ENCODE assay signal across 24 mouse cellular contexts in genomic region chr17:85491491-85491890, GRCm38 (mm10).
A peak's percentile ranks its signal among the peaks of the same experiment; 100 is the strongest.
DNase-seq lines count a peak whose midpoint lies in the region; ATAC-seq lines count a peak whose summit lies in the region.
"Had no signal": no experiment of that assay in that cellular context is flagged by ENCODE, and none has a peak within 500 bp of the region (broad histone marks: within the 10 kb centered on the region; RNA-seq: fewer than 3 reads in every experiment).

No protein-coding gene starts in this region.

- H3K4me3 ChIP-seq in midbrain, embryonic 11.5 days (ENCODE audit: low read depth, low read length) = no peak overlapping the region
- no peak overlapping the region for H3K4me3 ChIP-seq in midbrain, embryonic 13.5 days (replicated peaks)
- H3K4me3 ChIP-seq: embryonic facial prominence, embryonic 10.5 days; embryonic facial prominence, embryonic 12.5 days; forebrain, embryonic 13.5 days; forebrain, embryonic 15.5 days had no signal

- 73% methylated on average over 3 of the region's 3 CpGs for WGBS in midbrain, embryonic 11.5 days
- 69% methylated on average over 3 of the region's 3 CpGs for WGBS in midbrain, embryonic 13.5 days

- H3K9me3 ChIP-seq in midbrain, embryonic 11.5 days (ENCODE audit: control insufficient read depth, low read length) = no peaks in the 10 kb centered on the region; the same call in 1 of the 2 replicates
- H3K9me3 ChIP-seq in midbrain, embryonic 13.5 days = peaks cover 3% of the 10 kb centered on the region; the same call in 1 of the 2 replicates
- H3K9me3 ChIP-seq: G1E had no signal

- no peak for ATAC-seq in midbrain, embryonic 11.5 days (ENCODE audit: low FRiP score)
- ATAC-seq in midbrain, embryonic 13.5 days = no peak
- ATAC-seq: CD4-positive, CD25-positive, alpha-beta regulatory T cell, adult 4 months; forebrain, embryonic 13.5 days; forebrain, embryonic 15.5 days; forebrain, postnatal 0 days had no signal

- DNase-seq in heart, adult 11 months = peak; percentile 2
- no peak for DNase-seq in heart, adult 8-10 months (ENCODE audit: low spot score)
- peak; percentile 64 for DNase-seq in midbrain, embryonic 11.5 days (ENCODE audit: low spot score, missing footprints)
- DNase-seq in Muller cell, postnatal 12 days (ENCODE audit: inconsistent ontology term) = peak; percentile 53
- no peak for DNase-seq in urinary bladder, postnatal 25 days (ENCODE audit: low spot score)
- DNase-seq: adrenal gland, adult 2 months; adrenal gland, postnatal 10 days; adrenal gland, postnatal 25 days; B cell, adult 2 months; cerebellum, adult 11 months; cerebellum, adult 18-20 months; cerebellum, adult 8-10 months; cerebellum, adult 9-11 months; cerebellum, postnatal 14 days; cerebellum, postnatal 36 days; forebrain, postnatal 0 days had no signal

- H3K9ac ChIP-seq in midbrain, embryonic 11.5 days (ENCODE audit: low read length) = no peak overlapping the region
- H3K9ac ChIP-seq in midbrain, embryonic 13.5 days (replicated peaks) = no peak overlapping the region
- H3K9ac ChIP-seq: embryonic facial prominence, embryonic 12.5 days; forebrain, embryonic 13.5 days; forebrain, embryonic 15.5 days; forebrain, postnatal 0 days had no signal

- H3K4me1 ChIP-seq in midbrain, embryonic 11.5 days (ENCODE audit: control insufficient read depth, insufficient read depth, low read length) = peaks cover 9% of the 10 kb centered on the region
- peaks cover 9% of the 10 kb centered on the region for H3K4me1 ChIP-seq in midbrain, embryonic 13.5 days (replicated peaks)

- no peaks in the 10 kb centered on the region for H3K36me3 ChIP-seq in midbrain, embryonic 11.5 days (ENCODE audit: control insufficient read depth, insufficient read depth, low read length)
- H3K36me3 ChIP-seq in midbrain, embryonic 13.5 days = no peaks in the 10 kb centered on the region
- H3K36me3 ChIP-seq: embryonic facial prominence, embryonic 10.5 days; embryonic facial prominence, embryonic 12.5 days; forebrain, embryonic 15.5 days; G1E had no signal

- no peak overlapping the region for H3K4me2 ChIP-seq in midbrain, embryonic 11.5 days
- H3K4me2 ChIP-seq in midbrain, embryonic 13.5 days (replicated peaks) = no peak overlapping the region
- H3K4me2 ChIP-seq: embryonic facial prominence, embryonic 12.5 days; forebrain, embryonic 13.5 days; forebrain, embryonic 15.5 days had no signal

- no peak overlapping the region for H3K27ac ChIP-seq in midbrain, embryonic 11.5 days (ENCODE audit: low read depth, low read length)
- no peak overlapping the region for H3K27ac ChIP-seq in midbrain, embryonic 13.5 days
- H3K27ac ChIP-seq: embryonic facial prominence, embryonic 10.5 days; embryonic facial prominence, embryonic 12.5 days; forebrain, embryonic 13.5 days; forebrain, embryonic 15.5 days had no signal

- peaks cover 49% of the 10 kb centered on the region for H3K27me3 ChIP-seq in midbrain, embryonic 11.5 days (ENCODE audit: control insufficient read depth, insufficient read depth, low read length)
- H3K27me3 ChIP-seq in midbrain, embryonic 13.5 days = peaks cover 96% of the 10 kb centered on the region
- H3K27me3 ChIP-seq: CH12.LX had no signal

Comparison
In these comparisons a context has a peak if more than half of its experiments do, and no peak if none do; other contexts are left out.
1. DNase-seq: peak in heart, adult 11 months (single experiment), midbrain, embryonic 11.5 days (single experiment) and Muller cell, postnatal 12 days (single experiment); none in heart, adult 8-10 months (single experiment) and urinary bladder, postnatal 25 days (single experiment).